Comparison of ENCODE assay signal across 17 mouse cellular contexts in the genomic region with DNA sequence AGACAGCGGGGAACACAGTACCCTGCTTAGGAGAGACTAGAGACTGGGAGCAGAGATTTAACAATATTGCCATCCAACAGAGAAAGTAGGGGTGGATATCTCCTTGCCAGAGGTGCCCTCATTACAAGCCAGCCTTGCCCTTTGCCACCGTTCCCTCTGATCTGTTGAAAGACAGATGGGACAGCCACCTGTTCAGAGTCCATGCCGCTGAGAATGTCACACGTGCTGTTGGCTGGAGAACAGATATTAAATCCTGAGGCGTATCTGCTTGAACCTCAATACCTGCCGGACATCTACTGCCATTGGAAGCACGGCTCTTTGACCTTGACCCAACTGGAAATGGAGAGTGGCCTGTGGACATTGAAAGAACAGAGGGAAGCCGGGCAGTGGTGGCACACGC.
"Had no signal": no experiment of that assay in that cellular context is flagged by ENCODE, and none has a peak within 500 bp of the region (broad histone marks: within the 10 kb centered on the region; RNA-seq: fewer than 3 reads in every experiment).

No protein-coding gene starts in this region.

- H3K4me1 ChIP-seq: neural tube, embryonic 12.5 days; stomach, embryonic 15.5 days had no signal

- ATAC-seq: lung, postnatal 0 days; midbrain, embryonic 13.5 days had no signal

- H3K27me3 ChIP-seq: lung, embryonic 15.5 days; neural tube, embryonic 12.5 days; stomach, embryonic 15.5 days had no signal

- H3K4me2 ChIP-seq: lung, embryonic 15.5 days; midbrain, embryonic 11.5 days; midbrain, embryonic 13.5 days; midbrain, embryonic 15.5 days; neural tube, embryonic 12.5 days; stomach, embryonic 15.5 days had no signal

- DNase-seq: lung, adult 2 months; lung, postnatal 14 days; lung, postnatal 36 days; right cerebral cortex, postnatal 14 days; thymus, adult 2 months; thymus, postnatal 25 days; thymus, postnatal 4 days had no signal

- H3K9me3 ChIP-seq: lung, embryonic 15.5 days; megakaryocyte, embryonic 14.5 days; midbrain, embryonic 13.5 days; midbrain, embryonic 15.5 days; neural tube, embryonic 12.5 days; stomach, embryonic 15.5 days had no signal

- H3K36me3 ChIP-seq: lung, embryonic 15.5 days; midbrain, embryonic 13.5 days; midbrain, embryonic 15.5 days; neural tube, embryonic 12.5 days; stomach, embryonic 15.5 days had no signal

- H3K9ac ChIP-seq: lung, embryonic 15.5 days; midbrain, embryonic 13.5 days; midbrain, embryonic 15.5 days; neural tube, embryonic 12.5 days; stomach, embryonic 15.5 days had no signal

- H3K4me3 ChIP-seq: lung, embryonic 15.5 days; megakaryocyte, embryonic 14.5 days; midbrain, embryonic 13.5 days; midbrain, embryonic 15.5 days; neural tube, embryonic 12.5 days; stomach, embryonic 15.5 days had no signal

- H3K27ac ChIP-seq: lung, embryonic 15.5 days; macrophage; midbrain, embryonic 13.5 days; midbrain, embryonic 15.5 days; neural tube, embryonic 12.5 days; stomach, embryonic 15.5 days; stomach, postnatal 0 days had no signal
